Mouse (Mus musculus): ENCODE data around the gene Dip2c.

DNA sequence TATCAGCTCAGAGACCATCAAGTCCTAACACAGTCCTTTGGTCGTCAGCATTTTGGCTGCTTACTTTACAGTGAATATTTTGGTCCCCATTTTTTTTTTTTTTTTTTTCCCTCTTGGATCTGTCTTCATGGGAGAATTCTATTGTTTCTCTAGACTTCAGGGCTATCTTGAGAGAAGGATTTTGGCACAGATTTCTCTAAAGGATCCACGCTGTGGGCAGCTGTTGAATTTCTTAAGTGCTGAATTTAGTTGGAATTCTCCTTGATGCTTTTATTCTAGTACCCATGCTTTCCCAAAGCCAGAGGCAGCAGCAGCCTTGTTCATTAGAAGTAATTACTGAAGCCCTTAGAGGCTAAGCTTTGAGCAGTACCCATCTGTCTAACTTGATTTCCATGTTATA, 100.8 kb downstream of the Dip2c start:
- no peak for TF ChIP-seq CTCF (IDR thresholded peaks at IDR 0.05)
- TF ChIP-seq EP300 (IDR thresholded peaks at IDR 0.05): no peak
